Mouse (Mus musculus) liver, embryonic 11.5 days (tissue): ENCODE measurements around the gene Cdkl3. TPM values are rescaled to one million over a fixed set of nuclear protein-coding genes. Genes with fewer than 3 reads are reported as not detected.
A peak's percentile ranks its signal among the peaks of the same experiment; 100 is the strongest.

Experiments
- ATAC-seq: fragments of 200-750 bp; cut with Nextera tagmentation; replicated peaks from 2 replicates; pipeline ENCODE4 v1.8.0; 2017; ENCODE audit warnings: moderate number of reproducible peaks, mild to moderate bottlenecking, moderate TSS enrichment, moderate library complexity; ENCODE audit not compliant: low FRiP score
- DNase-seq: peaks from one replicate; pipeline ENCODE4 v3.0.0-alpha.2; 2017; ENCODE audit warnings: low spot score
- H3K27ac ChIP-seq: fragments of 300-500 bp; sonication (generic); 2 replicates; pipeline ENCODE4 v1.5.1; 2014; ENCODE audit warnings: mild to moderate bottlenecking, low read depth, low read length, control low read depth
- H3K27me3 ChIP-seq: fragments of 300-500 bp; sonication (generic); replicated peaks from 2 replicates; pipeline ENCODE4 v1.6.1; 2014; ENCODE audit warnings: low read length, mixed read lengths; ENCODE audit not compliant: control insufficient read depth, insufficient read depth
- H3K36me3 ChIP-seq: fragments of 300-500 bp; sonication (generic); 2 replicates; pipeline ENCODE4 v1.6.1; 2014; ENCODE audit warnings: mild to moderate bottlenecking, low read length, moderate library complexity, mixed read lengths; ENCODE audit not compliant: control insufficient read depth, insufficient read depth
- H3K4me1 ChIP-seq: fragments of 300-500 bp; sonication (generic); replicated peaks from 2 replicates; pipeline ENCODE4 v1.6.1; 2014; ENCODE audit warnings: low read length, mixed read lengths; ENCODE audit not compliant: control insufficient read depth, insufficient read depth
- H3K4me2 ChIP-seq: fragments of 300-500 bp; sonication (generic); 2 replicates; pipeline ENCODE4 v1.6.1; 2014; ENCODE audit warnings: mild to moderate bottlenecking, control low read depth, moderate library complexity
- H3K4me3 ChIP-seq: fragments of 300-500 bp; sonication (generic); 2 replicates; pipeline ENCODE4 v1.5.1; 2014; ENCODE audit warnings: low read depth, low read length, control low read depth
- H3K9ac ChIP-seq: fragments of 300-500 bp; sonication (generic); 2 replicates; pipeline ENCODE4 v1.6.1; 2014; ENCODE audit warnings: low read depth, low read length, control low read depth
- H3K9me3 ChIP-seq: fragments of 300-500 bp; sonication (generic); 2 replicates; pipeline ENCODE4 v1.6.1; 2016; ENCODE audit warnings: low read length, inconsistent platforms, mixed read lengths; ENCODE audit not compliant: control insufficient read depth
- WGBS: fragments of 180-500 bp; shearing (Covaris S2); extraction: QIAGEN DNeasy Blood & Tissue Kit; methylation state at CpG from one replicate; pipeline ENCODE4 v1.1.7; 2014; 5-methylcytosine and 5-hydroxymethylcytosine counted together
- polyA plus RNA-seq: library from polyadenylated mRNA; unstranded; fragments of >200 nt; fragmentation: Nextera tagmentation; extraction: Ambion mirVana; gene quantifications from 2 replicates; pipeline ENCODE4 v1.2.1, GENCODE M21; 2014

Gene Cdkl3
- polyA plus RNA-seq, 1 experiment from 2014 or later: 3.4 TPM

DNA sequence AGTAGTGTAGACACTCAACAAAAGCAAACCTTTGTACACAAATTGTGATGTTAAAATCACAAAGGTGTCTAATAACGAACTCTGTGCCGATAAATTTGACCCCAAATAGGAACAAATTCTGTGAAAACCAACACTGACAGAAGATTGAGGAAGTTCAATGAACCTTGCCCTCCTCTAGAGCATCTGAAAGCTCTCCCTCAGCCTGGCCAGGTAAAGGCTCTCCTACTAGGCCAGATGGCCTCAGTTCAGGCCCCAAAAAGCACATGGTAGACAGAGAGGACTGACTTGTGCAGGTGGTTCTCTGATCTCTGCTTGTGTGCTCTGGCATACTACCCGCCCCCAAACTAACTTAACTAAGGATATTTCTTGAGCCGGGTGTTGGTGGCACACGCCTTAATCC, 58.4 kb downstream of the Cdkl3 start:
- 87% methylated on average over 5 of the region's 5 CpGs for WGBS
- Histone ChIP-seq H3K27me3 (no peaks in the 10 kb centered on the region), H3K9me3 (no peaks in the 10 kb centered on the region), H3K4me2 (no peak overlapping the region), H3K4me1 (peaks cover 2% of the 10 kb centered on the region; the same call in 1 of the 2 replicates), H3K9ac (no peak overlapping the region), H3K36me3 (no peaks in the 10 kb centered on the region), H3K4me3 (no peak overlapping the region), H3K27ac (no peak overlapping the region)
- DNase-seq (no peak), ATAC-seq (no peak)

DNA sequence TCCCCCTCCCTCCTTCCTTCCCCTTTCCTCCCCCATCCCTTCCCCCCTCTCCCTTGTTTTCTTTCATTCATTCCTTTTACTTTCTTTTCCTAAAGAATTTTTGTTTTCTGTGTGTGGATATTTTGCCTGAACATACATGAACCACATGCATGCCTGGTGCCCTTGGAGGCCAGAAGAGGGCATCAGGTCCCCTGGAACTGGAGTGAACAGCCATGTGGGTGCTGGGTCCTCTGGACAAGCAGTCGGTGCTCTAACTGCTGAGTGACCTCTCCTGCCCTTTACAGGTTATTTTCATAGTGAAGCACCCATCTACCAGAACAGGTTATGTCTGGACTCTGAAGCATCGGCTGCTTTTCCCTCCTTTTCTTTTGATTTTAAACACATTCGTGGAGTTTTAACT, 60.4 kb downstream of the Cdkl3 start:
- Histone ChIP-seq H3K4me2 (no peak overlapping the region), H3K4me1 (peaks cover 2% of the 10 kb centered on the region; the same call in 1 of the 2 replicates), H3K36me3 (no peaks in the 10 kb centered on the region), H3K9ac (no peak overlapping the region), H3K9me3 (no peaks in the 10 kb centered on the region), H3K4me3 (no peak overlapping the region), H3K27me3 (no peaks in the 10 kb centered on the region), H3K27ac (no peak overlapping the region)
- DNase-seq (no peak), ATAC-seq (no peak)
- WGBS: 41% methylated on average over 3 of the region's 3 CpGs

DNA sequence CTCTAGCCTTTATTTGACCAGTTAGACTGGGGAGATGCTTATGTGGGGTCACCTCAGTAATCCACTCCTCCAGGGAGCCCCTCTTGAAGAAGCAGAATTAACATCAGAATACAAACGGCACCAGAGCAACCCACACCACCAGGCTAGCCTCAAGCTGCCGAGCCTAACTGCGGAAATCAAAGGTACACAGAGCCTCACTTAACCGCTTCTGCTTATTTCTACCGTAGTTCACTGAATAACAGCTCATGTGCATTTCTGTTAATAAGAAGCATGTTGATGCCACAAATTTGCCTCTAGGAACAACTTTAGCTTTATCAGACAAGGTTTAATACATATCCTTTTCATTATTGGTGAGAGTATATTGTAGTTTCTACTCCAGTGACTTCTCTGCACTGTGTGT, 61.8 kb downstream of the Cdkl3 start:
- H3K9ac ChIP-seq: no peak overlapping the region
- H3K9me3 ChIP-seq: no peaks in the 10 kb centered on the region
- ATAC-seq (no peak), DNase-seq (no peak)
- no peaks in the 10 kb centered on the region for H3K36me3 ChIP-seq
- 0 out of 2 replicates have a peak overlapping the region, but pooled peaks have one; percentile 21 for H3K4me3 ChIP-seq
- peak overlapping the region; percentile 57 for H3K4me2 ChIP-seq
- H3K27me3 ChIP-seq: no peaks in the 10 kb centered on the region
- no peak overlapping the region for H3K27ac ChIP-seq
- peaks cover 2% of the 10 kb centered on the region; the same call in 1 of the 2 replicates for H3K4me1 ChIP-seq
- 7% methylated on average over 5 of the region's 5 CpGs for WGBS

DNA sequence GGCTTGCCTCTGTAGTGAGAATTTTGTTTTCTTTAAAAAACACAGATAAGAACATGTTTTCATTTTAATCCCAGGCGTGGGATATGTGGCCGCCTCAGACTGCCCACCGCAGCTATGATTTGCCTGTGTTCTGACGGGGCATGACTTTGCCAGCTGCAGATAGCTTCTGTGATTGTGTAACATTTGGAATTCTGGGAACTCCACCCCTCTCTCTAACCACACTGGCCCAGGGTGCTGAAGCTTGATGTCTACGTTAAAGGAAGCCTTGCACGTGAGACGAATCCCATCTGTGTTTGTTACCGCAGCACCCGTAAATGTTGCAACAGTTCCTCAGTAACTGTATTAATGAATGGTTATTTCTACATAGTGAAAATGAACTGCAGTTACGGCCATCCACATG, 67.7 kb downstream of the Cdkl3 start:
- no peak overlapping the region for H3K4me2 ChIP-seq
- ATAC-seq: no peak
- no peak overlapping the region for H3K4me3 ChIP-seq
- 57% methylated on average over 10 of the region's 10 CpGs for WGBS
- peaks cover 23% of the 10 kb centered on the region for H3K4me1 ChIP-seq
- DNase-seq: no peak
- H3K36me3 ChIP-seq: no peaks in the 10 kb centered on the region
- no peak overlapping the region for H3K27ac ChIP-seq
- no peaks in the 10 kb centered on the region for H3K9me3 ChIP-seq
- H3K9ac ChIP-seq: no peak overlapping the region
- no peaks in the 10 kb centered on the region for H3K27me3 ChIP-seq

DNA sequence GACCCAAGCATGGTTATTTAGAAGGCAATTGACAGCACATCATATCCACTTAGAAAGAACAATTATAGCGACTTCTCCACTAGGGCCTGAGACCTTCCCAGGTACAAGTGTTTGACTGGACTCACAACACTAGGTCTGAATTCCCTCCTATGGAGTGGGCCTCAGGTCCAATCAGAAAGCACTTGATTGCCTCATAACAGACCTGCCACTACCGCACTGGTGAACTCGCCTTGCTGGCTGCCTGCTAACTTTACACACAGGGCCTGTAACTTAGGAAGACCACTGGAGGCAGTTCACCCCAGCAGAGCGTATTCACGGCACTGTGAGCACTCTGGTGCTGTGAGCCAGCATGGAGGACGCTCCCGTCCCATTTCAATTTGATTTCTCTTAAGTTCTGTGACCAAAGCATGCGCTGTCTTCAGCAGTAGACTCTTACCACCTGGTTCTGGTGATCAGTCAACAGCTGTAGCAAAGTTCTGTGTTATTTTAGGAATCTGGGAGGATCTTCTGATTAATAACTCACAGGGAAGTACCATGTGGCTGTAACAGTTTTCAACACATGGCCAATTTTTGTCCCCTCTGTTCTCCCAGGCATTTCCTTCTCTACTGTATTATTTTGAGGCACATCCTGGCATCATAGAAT, 69.6 kb downstream of the Cdkl3 start:
- H3K27me3 ChIP-seq: no peaks in the 10 kb centered on the region
- H3K9ac ChIP-seq: no peak overlapping the region
- 73% methylated on average over 8 of the region's 8 CpGs for WGBS
- H3K27ac ChIP-seq: no peak overlapping the region
- peaks cover 23% of the 10 kb centered on the region for H3K4me1 ChIP-seq
- H3K9me3 ChIP-seq: no peaks in the 10 kb centered on the region
- H3K4me3 ChIP-seq: no peak overlapping the region
- no peak for DNase-seq
- no peak for ATAC-seq
- H3K4me2 ChIP-seq: no peak overlapping the region
- H3K36me3 ChIP-seq: no peaks in the 10 kb centered on the region

DNA sequence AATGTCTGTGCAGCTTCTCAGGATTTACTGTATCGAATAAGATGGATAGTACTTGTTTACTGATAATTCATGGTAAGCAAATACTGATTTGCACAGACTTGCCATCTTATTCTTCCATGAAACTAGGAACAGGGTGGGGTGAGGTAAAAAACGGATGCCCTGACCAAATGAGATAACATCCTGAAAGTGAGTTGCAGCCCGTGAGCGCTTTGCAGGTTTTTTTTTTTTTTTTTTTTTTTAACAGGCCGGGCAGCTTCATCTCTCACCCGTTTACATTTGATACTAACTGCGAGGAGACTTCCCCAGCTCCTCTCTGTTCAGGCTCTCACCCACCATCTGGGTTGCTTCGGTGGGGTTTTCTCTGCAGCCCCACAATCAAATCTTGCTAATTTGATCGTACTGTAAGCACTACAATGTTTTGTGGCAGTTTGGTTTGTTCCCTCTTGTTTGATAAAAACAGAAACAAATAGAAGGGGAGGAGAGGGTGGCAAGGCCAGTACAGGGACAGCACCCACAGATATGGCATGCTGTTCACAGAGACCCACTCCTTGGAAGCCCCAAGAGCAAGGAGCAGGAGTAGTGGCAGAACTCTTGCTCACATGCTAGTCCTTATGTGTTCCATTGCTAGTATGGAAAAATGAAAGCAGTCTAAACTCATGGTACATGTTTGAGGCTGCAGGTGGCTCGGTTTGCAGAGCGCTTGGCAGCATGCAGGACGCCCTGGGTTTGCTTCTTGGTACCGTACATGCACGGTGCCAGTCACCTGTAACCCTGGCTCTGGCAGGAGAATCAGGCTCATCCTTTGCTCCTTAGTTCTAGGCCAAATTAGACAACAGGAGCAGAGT, 70.8 kb downstream of the Cdkl3 start:
- H3K27me3 ChIP-seq: no peaks in the 10 kb centered on the region
- ATAC-seq: peak; percentile 53; the same call in 1 of the 2 replicates
- 40% methylated on average over 14 of the region's 14 CpGs for WGBS
- H3K9ac ChIP-seq: no peak overlapping the region
- peak overlapping the region; percentile 55 for H3K27ac ChIP-seq
- H3K36me3 ChIP-seq: no peaks in the 10 kb centered on the region
- no peak overlapping the region for H3K4me3 ChIP-seq
- H3K9me3 ChIP-seq: no peaks in the 10 kb centered on the region
- DNase-seq: no peak
- peak overlapping the region; percentile 44 for H3K4me2 ChIP-seq
- peaks cover 23% of the 10 kb centered on the region for H3K4me1 ChIP-seq

DNA sequence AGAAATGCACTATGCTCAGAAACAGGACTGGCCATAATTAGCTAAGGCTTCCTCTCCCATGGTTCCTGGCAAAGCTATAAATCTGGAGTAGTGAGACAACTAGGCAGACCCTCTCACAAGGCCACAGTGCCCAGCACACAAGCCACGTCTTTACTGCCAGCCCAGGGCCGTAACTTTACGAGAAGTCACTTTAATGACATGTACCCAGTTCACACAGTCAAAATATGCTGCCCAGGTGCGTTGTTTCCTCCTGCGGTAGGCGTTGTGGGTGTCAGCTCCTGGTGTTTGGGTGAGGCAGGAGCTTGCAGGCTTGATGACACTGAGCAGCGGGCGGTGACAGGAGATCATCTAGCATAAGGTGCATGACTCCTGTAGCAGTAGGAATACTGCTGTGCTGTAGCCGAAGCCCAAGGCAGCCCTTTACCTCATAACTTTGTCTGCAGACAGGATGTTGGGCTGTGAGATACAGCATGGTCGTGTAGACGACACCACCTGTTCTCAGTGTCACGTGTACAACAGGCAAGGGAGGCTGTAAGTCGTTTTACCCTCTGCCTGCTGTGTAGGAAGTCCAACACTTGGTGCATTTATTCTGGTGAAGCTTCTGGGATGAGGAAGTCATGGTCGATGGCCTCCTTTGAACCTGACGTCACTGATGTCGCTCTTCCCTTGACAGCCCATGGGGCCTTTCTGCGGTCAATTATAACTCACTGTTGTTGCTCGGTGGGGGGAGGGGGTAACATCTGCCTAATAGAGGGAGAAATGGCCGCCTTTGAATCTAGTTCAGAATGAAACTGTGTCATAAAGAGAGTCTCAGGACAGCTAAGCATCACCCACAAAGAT, 72.0 kb downstream of the Cdkl3 start:
- H3K4me1 ChIP-seq: peaks cover 26% of the 10 kb centered on the region
- DNase-seq: no peak
- no peak overlapping the region for H3K4me2 ChIP-seq
- 57% methylated on average over 19 of the region's 19 CpGs for WGBS
- no peaks in the 10 kb centered on the region for H3K9me3 ChIP-seq
- H3K36me3 ChIP-seq: no peaks in the 10 kb centered on the region
- H3K9ac ChIP-seq: no peak overlapping the region
- H3K27ac ChIP-seq: no peak overlapping the region
- no peak overlapping the region for H3K4me3 ChIP-seq
- ATAC-seq: no peak
- H3K27me3 ChIP-seq: no peaks in the 10 kb centered on the region

DNA sequence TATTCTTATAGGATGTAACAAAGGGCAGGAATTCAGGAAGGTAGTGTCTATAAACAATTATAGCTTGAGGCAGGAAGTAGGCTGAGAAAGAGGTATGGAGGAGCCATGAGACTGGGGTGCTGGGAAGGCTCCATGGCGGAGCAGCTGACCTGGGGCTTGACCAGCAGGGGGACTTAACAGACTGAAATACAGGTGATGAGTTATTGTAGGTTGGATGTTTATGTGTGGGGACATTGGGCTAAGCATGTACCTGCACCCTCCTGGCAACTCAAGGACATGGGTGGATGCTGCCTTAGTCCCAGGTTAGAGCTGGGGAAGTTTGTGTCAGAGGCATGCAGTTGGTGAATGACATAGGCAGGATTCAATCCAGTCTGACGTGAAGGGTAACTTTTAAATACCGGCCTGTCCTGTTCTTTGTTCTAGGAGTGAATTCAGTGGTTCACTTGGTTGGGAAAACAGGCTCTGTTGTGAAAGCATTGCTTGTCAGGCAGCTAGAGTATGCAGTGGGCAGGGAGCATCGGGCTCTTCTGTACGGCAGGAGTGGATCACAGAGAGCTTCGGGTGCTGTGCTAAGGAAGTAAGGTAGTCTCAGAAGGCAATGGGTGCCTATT, 72.8 kb downstream of the Cdkl3 start:
- Histone ChIP-seq H3K36me3 (no peaks in the 10 kb centered on the region), H3K9me3 (no peaks in the 10 kb centered on the region), H3K4me1 (peaks cover 26% of the 10 kb centered on the region), H3K27me3 (no peaks in the 10 kb centered on the region), H3K9ac (no peak overlapping the region), H3K4me2 (no peak overlapping the region), H3K4me3 (no peak overlapping the region), H3K27ac (no peak overlapping the region)
- WGBS: 83% methylated on average over 6 of the region's 6 CpGs
- DNase-seq: no peak
- ATAC-seq: no peak
